Mouse (Mus musculus): Measurements from ENCODE around the gene Shank2. TPM values are rescaled to one million over a fixed set of nuclear protein-coding genes. Genes with fewer than 3 reads are reported as not detected.

The Shank2 gene
- polyA plus RNA-seq, 1 experiment from 2014 or later, result 2.7 TPM

DNA sequence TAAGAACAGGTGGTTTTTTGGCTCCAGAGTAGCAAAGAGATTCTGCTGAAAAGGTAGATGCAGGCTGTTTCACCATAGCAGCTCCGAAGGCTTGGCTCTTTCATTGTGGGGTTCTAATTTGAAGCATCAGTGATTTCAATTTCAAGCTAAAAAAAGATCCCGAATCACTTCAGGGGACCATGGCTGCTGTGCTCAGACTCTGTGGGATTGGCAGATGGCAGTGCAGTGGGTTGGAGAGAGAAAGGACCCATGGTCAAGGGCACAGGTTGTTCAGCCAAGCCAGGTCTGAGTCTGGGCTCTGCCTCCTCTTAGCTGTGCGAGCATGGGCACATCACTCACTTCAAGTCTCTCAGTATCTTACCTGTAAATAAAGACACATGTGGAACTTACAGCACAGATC lies 291.9 kb downstream of the Shank2 start:
- no peak overlapping the region for H3K4me2 ChIP-seq (replicated peaks; ENCODE audit: low read depth, low read length)
- no peaks in the 10 kb centered on the region for H3K27me3 ChIP-seq (ENCODE audit: control insufficient read depth, insufficient read depth, low read length)
- 88% methylated on average over 3 of the region's 3 CpGs for WGBS
- H3K9me3 ChIP-seq (ENCODE audit: control insufficient read depth, low read length), result no peaks in the 10 kb centered on the region
- H3K36me3 ChIP-seq (ENCODE audit: control insufficient read depth, insufficient read depth, low read length), result no peaks in the 10 kb centered on the region
- ATAC-seq (ENCODE audit: low FRiP score) (no peak), DNase-seq (ENCODE audit: low spot score) (no peak)
- no peaks in the 10 kb centered on the region for H3K4me1 ChIP-seq (replicated peaks; ENCODE audit: control insufficient read depth, insufficient read depth, low read length)
- H3K27ac ChIP-seq (ENCODE audit: low read depth, low read length), result no peak overlapping the region
- no peak overlapping the region for H3K9ac ChIP-seq (ENCODE audit: low read depth, low read length)
- no peak overlapping the region for H3K4me3 ChIP-seq (ENCODE audit: low read depth, low read length)

DNA sequence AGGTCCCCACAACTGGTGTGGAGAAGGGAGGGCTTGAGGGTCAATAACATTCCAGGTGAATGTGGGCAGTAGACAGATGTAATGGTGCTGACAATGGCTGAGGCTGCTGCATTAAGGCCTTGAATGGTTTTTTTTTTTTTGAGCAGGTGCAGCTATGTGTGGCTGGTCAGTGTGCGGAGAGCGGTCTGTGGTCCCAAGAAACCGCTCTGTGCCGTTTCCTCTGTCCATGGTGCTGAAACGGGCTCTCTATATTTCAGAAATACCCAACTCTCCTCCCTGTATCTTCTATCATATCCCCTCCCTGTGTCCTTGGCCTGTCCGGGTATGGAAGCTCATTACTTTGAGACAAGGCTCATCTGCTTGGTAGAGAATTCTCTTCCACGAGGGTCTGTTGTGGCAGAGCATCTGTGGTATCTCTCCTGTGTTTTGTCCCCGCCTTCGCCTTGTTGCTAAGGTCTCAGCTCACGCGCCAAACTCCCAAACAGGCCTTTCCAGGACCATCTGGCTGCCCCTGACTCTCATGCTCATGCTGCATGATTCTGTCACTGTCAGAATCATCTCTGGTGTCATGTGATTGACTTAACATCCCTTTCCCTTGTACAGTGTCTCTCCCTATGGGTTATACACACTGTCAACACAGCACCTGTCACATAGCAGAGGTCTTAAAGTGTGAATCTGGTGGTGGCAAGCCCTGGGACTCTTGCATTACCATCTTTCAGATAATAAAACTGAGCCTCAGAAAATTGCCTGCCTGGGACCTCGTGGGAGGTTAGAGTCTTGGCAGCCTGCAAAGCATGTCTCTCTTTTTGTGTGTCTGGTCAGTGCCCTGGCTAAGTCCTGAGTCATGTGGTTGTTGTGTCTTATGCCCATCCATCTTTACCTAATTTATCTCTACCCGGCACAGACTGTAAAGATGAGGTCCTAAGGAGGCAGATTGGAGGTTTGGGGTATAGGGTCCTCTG lies 292.8 kb downstream of the Shank2 start:
- no peak for ATAC-seq (ENCODE audit: low FRiP score)
- peak; percentile 69 for DNase-seq (ENCODE audit: low spot score)
- no peaks in the 10 kb centered on the region for H3K27me3 ChIP-seq (ENCODE audit: control insufficient read depth, insufficient read depth, low read length)

DNA sequence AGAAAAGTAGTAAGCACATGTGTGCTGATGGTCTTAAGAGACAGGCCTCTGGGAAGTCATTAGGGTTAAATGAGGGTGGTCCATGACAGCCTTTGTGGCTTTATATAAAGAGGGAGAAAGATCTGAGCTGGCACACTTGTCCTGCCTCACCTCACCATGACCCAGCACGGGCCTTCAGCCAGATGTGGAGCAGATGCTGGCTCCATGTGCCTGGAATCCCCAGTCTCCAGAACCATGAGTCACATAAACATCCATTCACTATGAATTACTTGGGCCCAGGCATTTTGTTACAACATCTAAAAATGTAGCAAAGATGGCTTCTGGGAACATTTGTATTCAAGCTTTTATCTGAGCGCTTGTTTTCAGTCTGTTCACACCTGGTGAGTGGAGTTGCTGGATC lies 297.6 kb downstream of the Shank2 start:
- WGBS, result 85% methylated on average over 2 of the region's 2 CpGs

More for the DNA sequence above, 292.8 kb downstream of the Shank2 start:
- H3K27ac ChIP-seq (ENCODE audit: low read depth, low read length), result no peak overlapping the region
- H3K4me1 ChIP-seq (replicated peaks; ENCODE audit: control insufficient read depth, insufficient read depth, low read length), result no peaks in the 10 kb centered on the region
- no peak overlapping the region for H3K4me2 ChIP-seq (replicated peaks; ENCODE audit: low read depth, low read length)
- H3K9ac ChIP-seq (ENCODE audit: low read depth, low read length), result no peak overlapping the region
- no peaks in the 10 kb centered on the region for H3K36me3 ChIP-seq (ENCODE audit: control insufficient read depth, insufficient read depth, low read length)
- H3K4me3 ChIP-seq (ENCODE audit: low read depth, low read length), result no peak overlapping the region
- 43% methylated on average over 13 of the region's 13 CpGs for WGBS
- H3K9me3 ChIP-seq (ENCODE audit: control insufficient read depth, low read length), result no peaks in the 10 kb centered on the region

GRCm38 (mm10) chr7:144301646-144302045 lies 299.9 kb downstream of the Shank2 start:
- Histone ChIP-seq H3K4me3 (ENCODE audit: low read depth, low read length) (no peak overlapping the region), H3K27ac (ENCODE audit: low read depth, low read length) (no peak overlapping the region), H3K9ac (ENCODE audit: low read depth, low read length) (no peak overlapping the region), H3K9me3 (ENCODE audit: control insufficient read depth, low read length) (no peaks in the 10 kb centered on the region), H3K27me3 (ENCODE audit: control insufficient read depth, insufficient read depth, low read length) (no peaks in the 10 kb centered on the region), H3K4me2 (replicated peaks; ENCODE audit: low read depth, low read length) (no peak overlapping the region), H3K36me3 (ENCODE audit: control insufficient read depth, insufficient read depth, low read length) (no peaks in the 10 kb centered on the region), H3K4me1 (replicated peaks; ENCODE audit: control insufficient read depth, insufficient read depth, low read length) (no peaks in the 10 kb centered on the region)
- DNase-seq (ENCODE audit: low spot score) (no peak), ATAC-seq (ENCODE audit: low FRiP score) (no peak)
- 88% methylated on average over 4 of the region's 4 CpGs for whole genome bisulfite sequencing

More for the DNA sequence above, 297.6 kb downstream of the Shank2 start:
- DNase-seq (ENCODE audit: low spot score), result no peak
- Histone ChIP-seq H3K4me3 (ENCODE audit: low read depth, low read length) (no peak overlapping the region), H3K9ac (ENCODE audit: low read depth, low read length) (no peak overlapping the region), H3K4me2 (replicated peaks; ENCODE audit: low read depth, low read length) (no peak overlapping the region), H3K4me1 (replicated peaks; ENCODE audit: control insufficient read depth, insufficient read depth, low read length) (no peaks in the 10 kb centered on the region), H3K36me3 (ENCODE audit: control insufficient read depth, insufficient read depth, low read length) (no peaks in the 10 kb centered on the region), H3K9me3 (ENCODE audit: control insufficient read depth, low read length) (no peaks in the 10 kb centered on the region), H3K27me3 (ENCODE audit: control insufficient read depth, insufficient read depth, low read length) (no peaks in the 10 kb centered on the region), H3K27ac (ENCODE audit: low read depth, low read length) (no peak overlapping the region)
- no peak for ATAC-seq (ENCODE audit: low FRiP score)

GRCm38 (mm10) chr7:144302498-144302897 lies 300.8 kb downstream of the Shank2 start:
- peak overlapping the region; percentile 11 for H3K27ac ChIP-seq (ENCODE audit: low read depth, low read length)
- DNase-seq (ENCODE audit: low spot score) (no peak), ATAC-seq (ENCODE audit: low FRiP score) (no peak)
- no peak overlapping the region for H3K4me2 ChIP-seq (replicated peaks; ENCODE audit: low read depth, low read length)
- no peaks in the 10 kb centered on the region for H3K36me3 ChIP-seq (ENCODE audit: control insufficient read depth, insufficient read depth, low read length)
- H3K9me3 ChIP-seq (ENCODE audit: control insufficient read depth, low read length), result no peaks in the 10 kb centered on the region
- WGBS, result 68% methylated on average over 5 of the region's 5 CpGs
- H3K27me3 ChIP-seq (ENCODE audit: control insufficient read depth, insufficient read depth, low read length), result no peaks in the 10 kb centered on the region
- no peak overlapping the region for H3K9ac ChIP-seq (ENCODE audit: low read depth, low read length)
- no peak overlapping the region for H3K4me3 ChIP-seq (ENCODE audit: low read depth, low read length)
- no peaks in the 10 kb centered on the region for H3K4me1 ChIP-seq (replicated peaks; ENCODE audit: control insufficient read depth, insufficient read depth, low read length)

- Histone ChIP-seq H3K27me3 (ENCODE audit: control insufficient read depth, insufficient read depth, low read length) (no peaks in the 10 kb centered on the region), H3K9ac (ENCODE audit: low read depth, low read length) (no peak overlapping the region), H3K36me3 (ENCODE audit: control insufficient read depth, insufficient read depth, low read length) (no peaks in the 10 kb centered on the region), H3K4me3 (ENCODE audit: low read depth, low read length) (no peak overlapping the region), H3K9me3 (ENCODE audit: control insufficient read depth, low read length) (no peaks in the 10 kb centered on the region), H3K27ac (ENCODE audit: low read depth, low read length) (no peak overlapping the region), H3K4me2 (replicated peaks; ENCODE audit: low read depth, low read length) (no peak overlapping the region), H3K4me1 (replicated peaks; ENCODE audit: control insufficient read depth, insufficient read depth, low read length) (no peaks in the 10 kb centered on the region)
- ATAC-seq (ENCODE audit: low FRiP score), result no peak
- WGBS, result 92% methylated on average over 10 of the region's 10 CpGs
- no peak for DNase-seq (ENCODE audit: low spot score)
Measured at GRCm38 (mm10) chr7:144307853-144308409, 306.2 kb downstream of the Shank2 start.

GRCm38 (mm10) chr7:144314438-144315105 lies 312.8 kb downstream of the Shank2 start:
- no peaks in the 10 kb centered on the region for H3K36me3 ChIP-seq (ENCODE audit: control insufficient read depth, insufficient read depth, low read length)
- H3K27ac ChIP-seq (ENCODE audit: low read depth, low read length), result no peak overlapping the region
- H3K4me1 ChIP-seq (replicated peaks; ENCODE audit: control insufficient read depth, insufficient read depth, low read length), result no peaks in the 10 kb centered on the region
- H3K4me2 ChIP-seq (replicated peaks; ENCODE audit: low read depth, low read length), result no peak overlapping the region
- 88% methylated on average over 11 of the region's 11 CpGs for WGBS
- no peak for ATAC-seq (ENCODE audit: low FRiP score)
- H3K27me3 ChIP-seq (ENCODE audit: control insufficient read depth, insufficient read depth, low read length), result no peaks in the 10 kb centered on the region
- H3K9me3 ChIP-seq (ENCODE audit: control insufficient read depth, low read length), result no peaks in the 10 kb centered on the region
- H3K9ac ChIP-seq (ENCODE audit: low read depth, low read length), result no peak overlapping the region
- DNase-seq (ENCODE audit: low spot score), result no peak
- H3K4me3 ChIP-seq (ENCODE audit: low read depth, low read length), result no peak overlapping the region

GRCm38 (mm10) chr7:144316224-144316623 lies 314.5 kb downstream of the Shank2 start:
- no peaks in the 10 kb centered on the region for H3K4me1 ChIP-seq (replicated peaks; ENCODE audit: control insufficient read depth, insufficient read depth, low read length)
- no peaks in the 10 kb centered on the region for H3K36me3 ChIP-seq (ENCODE audit: control insufficient read depth, insufficient read depth, low read length)
- H3K9me3 ChIP-seq (ENCODE audit: control insufficient read depth, low read length), result no peaks in the 10 kb centered on the region
- H3K9ac ChIP-seq (ENCODE audit: low read depth, low read length), result no peak overlapping the region
- DNase-seq (ENCODE audit: low spot score), result no peak
- H3K27ac ChIP-seq (ENCODE audit: low read depth, low read length), result no peak overlapping the region
- H3K4me2 ChIP-seq (replicated peaks; ENCODE audit: low read depth, low read length), result no peak overlapping the region
- no peak overlapping the region for H3K4me3 ChIP-seq (ENCODE audit: low read depth, low read length)
- ATAC-seq (ENCODE audit: low FRiP score), result no peak
- 94% methylated on average over 6 of the region's 6 CpGs for WGBS
- H3K27me3 ChIP-seq (ENCODE audit: control insufficient read depth, insufficient read depth, low read length), result no peaks in the 10 kb centered on the region

Measured in hindbrain, embryonic 11.5 days (tissue).